Comparison of ENCODE assay signal across 8 mouse cellular contexts in the genomic region with DNA sequence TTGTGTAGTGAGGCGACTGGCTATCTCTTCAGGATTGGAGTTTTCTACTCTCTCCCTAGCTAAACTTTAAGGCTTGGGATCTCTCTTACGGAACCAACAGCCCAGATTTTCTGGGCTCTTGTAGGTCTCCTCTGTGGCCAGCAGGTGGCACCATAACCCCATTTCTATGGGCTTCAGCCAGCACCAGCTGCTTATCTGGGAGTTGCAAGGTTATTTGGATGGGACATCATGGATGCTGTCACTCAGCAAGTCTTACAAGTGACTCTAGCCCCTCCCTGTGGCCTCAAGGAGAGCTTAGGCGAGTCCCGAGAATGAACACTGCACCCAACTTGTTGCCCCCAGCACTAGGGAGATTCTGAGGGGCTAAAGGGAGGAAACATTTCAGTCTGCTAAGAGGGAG. TPM values are rescaled to one million over a fixed set of nuclear protein-coding genes. Genes with fewer than 3 reads are reported as not detected.
DNase-seq lines count a peak whose midpoint lies in the region; ATAC-seq lines count a peak whose summit lies in the region.

No protein-coding gene starts in this region.

- peak; percentile 29 for ATAC-seq in intestine, embryonic 15.5 days
- ATAC-seq in liver, embryonic 13.5 days (ENCODE audit: low read depth): no peak
- peak; percentile 50 for ATAC-seq in neutrophil, adult 5-6 weeks (ENCODE audit: extremely low read depth, insufficient number of reproducible peaks, low FRiP score, poor library complexity, severe bottlenecking)

- 4% methylated on average over 4 of the region's 4 CpGs for WGBS in intestine, embryonic 15.5 days
- WGBS in liver, embryonic 13.5 days (ENCODE audit: insufficient replicate concordance): 2% methylated on average over 4 of the region's 4 CpGs

- H3K9me3 ChIP-seq in intestine, embryonic 15.5 days: no peaks in the 10 kb centered on the region
- no peaks in the 10 kb centered on the region for H3K9me3 ChIP-seq in liver, embryonic 13.5 days (replicated peaks)

- H3K4me2 ChIP-seq in intestine, embryonic 15.5 days (replicated peaks): no peak overlapping the region
- H3K4me2 ChIP-seq in liver, embryonic 13.5 days: no peak overlapping the region

- H3K27me3 ChIP-seq in intestine, embryonic 15.5 days (replicated peaks): peaks cover 8% of the 10 kb centered on the region
- peaks cover 59% of the 10 kb centered on the region for H3K27me3 ChIP-seq in liver, embryonic 13.5 days

- H3K27ac ChIP-seq in intestine, embryonic 15.5 days: no peak overlapping the region
- H3K27ac ChIP-seq in liver, embryonic 13.5 days: no peak overlapping the region

- no peak overlapping the region for H3K4me3 ChIP-seq in intestine, embryonic 15.5 days (replicated peaks)
- H3K4me3 ChIP-seq in liver, embryonic 13.5 days (replicated peaks): no peak overlapping the region

- H3K4me1 ChIP-seq in intestine, embryonic 15.5 days (replicated peaks): no peaks in the 10 kb centered on the region
- H3K4me1 ChIP-seq in liver, embryonic 13.5 days (replicated peaks): peaks cover 6% of the 10 kb centered on the region; the same call in 1 of the 2 replicates

- H3K9ac ChIP-seq in intestine, embryonic 15.5 days: no peak overlapping the region
- H3K9ac ChIP-seq in liver, embryonic 13.5 days: no peak overlapping the region

- DNase-seq in CD8-positive naive resting alpha-beta T cell, adult 2 months (ENCODE audit: low read depth in 2 of 2, low spot score in 2 of 2): peak; percentile 39 to 56
- peak; percentile 62 to 88 for DNase-seq in adrenal gland, adult (ENCODE audit: inconsistent age in 2 of 2, low spot score in 1 of 2)
- peak; percentile 43 to 73 for DNase-seq in cerebellum, postnatal 4 days (ENCODE audit: low spot score in 2 of 2)
- DNase-seq in gastrocnemius, postnatal 25 days: peak; percentile 41
- peak; percentile 36 for DNase-seq in liver, embryonic 13.5 days
- peak; percentile 74 for DNase-seq in thymus, postnatal 4 days

- no peaks in the 10 kb centered on the region for H3K36me3 ChIP-seq in intestine, embryonic 15.5 days
- no peaks in the 10 kb centered on the region for H3K36me3 ChIP-seq in liver, embryonic 13.5 days

RNA-seq across cellular contexts. Expression of gene Kcnj11, which starts 4.4 kb away (rescaled TPM):
- total RNA-seq in gastrocnemius, postnatal 25 days (2021): 10 to 100 TPM; 74.8 to 77.5 TPM
- 0.77 and 0.91 TPM in 2 replicates for polyA plus RNA-seq in intestine, embryonic 15.5 days (2015; fragmentation: Nextera tagmentation; extraction: Ambion mirVana)
- 0.13 TPM in 1 of 2 replicates, not detected in the other for polyA plus RNA-seq in liver, embryonic 13.5 days (2015; fragmentation: Nextera tagmentation; extraction: Ambion mirVana)
- not detected in 2 replicates for total RNA-seq in neutrophil, adult 5-6 weeks (2017)

Comparison
In these comparisons a context has a peak if more than half of its experiments do, and no peak if none do; other contexts are left out.
1. RNA of gene Kcnj11, which starts 4.4 kb away (total RNA-seq): 74.8 to 77.5 TPM in gastrocnemius, postnatal 25 days; not detected in neutrophil, adult 5-6 weeks; every median in the first group is over 10 times any median in the second.
2. Peak in every context shown above with its lines, with median percentiles within 50 percentile points of each other: DNase-seq.